Mouse (Mus musculus): ENCODE data around the gene Ahsa1. TPM values are rescaled to one million over a fixed set of nuclear protein-coding genes. Genes with fewer than 3 reads are reported as not detected.

The Ahsa1 gene
- total RNA-seq, 1 experiment, result 305 TPM

DNA sequence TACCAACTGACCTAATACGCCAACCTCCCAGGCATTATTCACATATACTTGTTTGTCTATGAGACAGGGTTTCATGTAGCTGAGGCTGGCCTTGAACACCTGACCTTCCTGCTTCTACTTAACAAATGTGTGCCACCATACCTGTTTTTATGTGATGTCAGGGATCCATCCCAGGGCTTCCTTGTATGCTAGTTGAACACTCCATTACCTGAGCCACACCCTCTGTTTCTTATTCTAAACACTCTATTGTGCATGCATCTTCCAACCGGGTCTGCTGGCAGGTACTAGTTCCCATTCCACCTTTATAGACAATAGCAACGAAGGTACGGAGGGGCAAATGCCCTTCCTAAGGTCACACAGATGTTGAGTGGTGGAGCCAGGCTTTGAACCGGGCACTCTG is 22.8 kb downstream of the Ahsa1 start:
- Histone ChIP-seq H3K4me1 (ENCODE audit: control insufficient read depth in 2 of 2, insufficient read depth in 2 of 2, low read length in 2 of 2, poor library complexity in 1 of 2) (peaks cover 0 to 19% of the 10 kb centered on the region in 2 experiments; a peak in 1 of 4 replicates), H3K9ac (ENCODE audit: insufficient read depth, low read depth, low read length, poor library complexity, severe bottlenecking) (no peak overlapping the region), H3K4me3 (ENCODE audit: insufficient read depth in 1 of 2, low read depth in 1 of 2, low read length in 2 of 2, poor library complexity in 1 of 2, severe bottlenecking in 1 of 2) (no peak overlapping the region), H3K36me3 (ENCODE audit: control insufficient read depth, insufficient read depth, low read length, poor library complexity, severe bottlenecking) (no peaks in the 10 kb centered on the region), H3K27ac (ENCODE audit: insufficient read depth, low read depth, low read length, poor library complexity, severe bottlenecking) (no peak overlapping the region), H3K9me3 (ENCODE audit: control insufficient read depth, insufficient read depth, low read depth, low read length) (no peaks in the 10 kb centered on the region)
- in situ Hi-C loops (cut with MboI; ENCODE audit: low sequenced_read_pairs in 2 of 2, unreplicated experiment in 2 of 2), result no loop called here
- TF ChIP-seq CHD2 (IDR thresholded peaks at IDR 0.05; ENCODE audit: low read depth, low read length) (no peak), ZNF384 (IDR thresholded peaks at IDR 0.05; ENCODE audit: low read depth, low read length) (no peak), MAFK (IDR thresholded peaks at IDR 0.05; ENCODE audit: insufficient read depth, low read depth, low read length) (no peak), HCFC1 (IDR thresholded peaks at IDR 0.05; ENCODE audit: borderline replicate concordance, insufficient read depth, low read length) (no peak), ZC3H11A (IDR thresholded peaks at IDR 0.05; ENCODE audit: borderline replicate concordance, low read depth, low read length) (no peak)
- DNase-seq (ENCODE audit: low read depth, low spot score), result no peak

DNA sequence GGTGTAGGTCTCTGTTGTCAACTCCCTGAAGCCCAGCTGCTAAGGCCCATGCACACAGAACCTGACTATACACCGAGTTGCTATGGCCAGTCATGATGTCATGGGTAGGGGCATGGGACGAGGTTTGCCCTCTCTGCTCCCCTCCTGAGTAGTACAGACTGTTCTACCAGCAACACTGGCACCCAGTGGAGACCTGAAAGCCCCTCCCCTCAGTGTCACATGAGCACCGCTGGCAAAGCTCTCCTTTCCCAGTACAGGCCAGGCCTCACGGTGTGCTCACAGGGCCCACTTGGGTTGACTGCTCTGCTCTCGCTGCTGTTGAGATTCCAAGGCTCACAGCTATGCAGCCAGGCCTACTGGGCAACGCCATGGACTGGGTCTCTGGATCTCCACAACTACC is 27.7 kb downstream of the Ahsa1 start:
- H3K9ac ChIP-seq (ENCODE audit: insufficient read depth, low read depth, low read length, poor library complexity, severe bottlenecking), result no peak overlapping the region
- in situ Hi-C loops (cut with MboI; ENCODE audit: low sequenced_read_pairs in 2 of 2, unreplicated experiment in 2 of 2), result no loop called here
- H3K36me3 ChIP-seq (ENCODE audit: control insufficient read depth, insufficient read depth, low read length, poor library complexity, severe bottlenecking), result no peaks in the 10 kb centered on the region
- DNase-seq (ENCODE audit: low read depth, low spot score), result no peak
- H3K4me1 ChIP-seq (ENCODE audit: control insufficient read depth in 2 of 2, insufficient read depth in 2 of 2, low read length in 2 of 2, poor library complexity in 1 of 2), result peaks cover 0 to 18% of the 10 kb centered on the region in 2 experiments; a peak in 1 of 4 replicates
- H3K27ac ChIP-seq (ENCODE audit: insufficient read depth, low read depth, low read length, poor library complexity, severe bottlenecking), result no peak overlapping the region
- no peaks in the 10 kb centered on the region for H3K9me3 ChIP-seq (ENCODE audit: control insufficient read depth, insufficient read depth, low read depth, low read length)
- no peak overlapping the region for H3K4me3 ChIP-seq (ENCODE audit: insufficient read depth in 1 of 2, low read depth in 1 of 2, low read length in 2 of 2, poor library complexity in 1 of 2, severe bottlenecking in 1 of 2)
- TF ChIP-seq ZC3H11A (IDR thresholded peaks at IDR 0.05; ENCODE audit: borderline replicate concordance, low read depth, low read length) (no peak), ZNF384 (IDR thresholded peaks at IDR 0.05; ENCODE audit: low read depth, low read length) (no peak), MAFK (IDR thresholded peaks at IDR 0.05; ENCODE audit: insufficient read depth, low read depth, low read length) (no peak), CHD2 (IDR thresholded peaks at IDR 0.05; ENCODE audit: low read depth, low read length) (no peak), HCFC1 (IDR thresholded peaks at IDR 0.05; ENCODE audit: borderline replicate concordance, insufficient read depth, low read length) (no peak)

DNA sequence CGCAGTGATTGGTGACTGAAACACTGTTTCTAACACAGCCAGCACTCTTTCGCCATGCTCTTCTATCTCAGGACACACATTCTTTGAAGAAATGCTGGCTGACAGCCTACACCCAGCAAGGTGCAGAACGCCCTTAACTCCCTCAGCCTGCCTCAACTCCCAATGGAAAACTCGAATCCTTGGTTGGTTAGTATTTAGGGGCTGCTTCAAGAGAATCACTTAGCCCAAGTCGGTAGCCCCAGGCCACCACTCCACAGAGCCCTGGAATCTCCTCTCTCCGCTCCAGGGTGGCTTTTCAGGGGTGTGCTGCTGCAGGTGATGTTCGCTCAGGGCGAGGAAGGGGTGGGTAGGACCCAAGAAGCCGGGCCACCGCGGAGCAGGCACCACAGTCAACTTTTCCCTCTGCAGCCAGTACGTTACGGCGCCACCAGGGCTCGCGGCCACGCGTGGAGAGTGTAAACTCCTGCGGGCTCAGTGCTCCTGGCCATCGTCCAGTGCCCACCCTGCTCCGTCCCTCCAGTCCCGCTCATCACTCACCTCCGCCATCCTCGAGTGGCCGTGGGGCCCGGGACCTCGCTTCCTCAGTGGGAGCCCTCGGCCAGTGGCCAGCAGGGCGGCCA is 32.9 kb downstream of the Ahsa1 start:
- Histone ChIP-seq H3K9me3 (ENCODE audit: control insufficient read depth, insufficient read depth, low read depth, low read length) (no peaks in the 10 kb centered on the region), H3K36me3 (ENCODE audit: control insufficient read depth, insufficient read depth, low read length, poor library complexity, severe bottlenecking) (no peaks in the 10 kb centered on the region), H3K4me3 (ENCODE audit: insufficient read depth in 1 of 2, low read depth in 1 of 2, low read length in 2 of 2, poor library complexity in 1 of 2, severe bottlenecking in 1 of 2) (peak overlapping the region; percentile 80 to 98), H3K9ac (ENCODE audit: insufficient read depth, low read depth, low read length, poor library complexity, severe bottlenecking) (peak overlapping the region; percentile 66), H3K4me1 (ENCODE audit: control insufficient read depth in 2 of 2, insufficient read depth in 2 of 2, low read length in 2 of 2, poor library complexity in 1 of 2) (peaks cover 0 to 3% of the 10 kb centered on the region in 2 experiments; a peak in 1 of 4 replicates), H3K27ac (ENCODE audit: insufficient read depth, low read depth, low read length, poor library complexity, severe bottlenecking) (no peak overlapping the region)
- in situ Hi-C loops (cut with MboI; ENCODE audit: low sequenced_read_pairs in 2 of 2, unreplicated experiment in 2 of 2), result no loop called here
- TF ChIP-seq HCFC1 (IDR thresholded peaks at IDR 0.05; ENCODE audit: borderline replicate concordance, insufficient read depth, low read length), result no peak
- no peak for TF ChIP-seq ZC3H11A (IDR thresholded peaks at IDR 0.05; ENCODE audit: borderline replicate concordance, low read depth, low read length)
- DNase-seq (ENCODE audit: low read depth, low spot score), result no peak

DNA sequence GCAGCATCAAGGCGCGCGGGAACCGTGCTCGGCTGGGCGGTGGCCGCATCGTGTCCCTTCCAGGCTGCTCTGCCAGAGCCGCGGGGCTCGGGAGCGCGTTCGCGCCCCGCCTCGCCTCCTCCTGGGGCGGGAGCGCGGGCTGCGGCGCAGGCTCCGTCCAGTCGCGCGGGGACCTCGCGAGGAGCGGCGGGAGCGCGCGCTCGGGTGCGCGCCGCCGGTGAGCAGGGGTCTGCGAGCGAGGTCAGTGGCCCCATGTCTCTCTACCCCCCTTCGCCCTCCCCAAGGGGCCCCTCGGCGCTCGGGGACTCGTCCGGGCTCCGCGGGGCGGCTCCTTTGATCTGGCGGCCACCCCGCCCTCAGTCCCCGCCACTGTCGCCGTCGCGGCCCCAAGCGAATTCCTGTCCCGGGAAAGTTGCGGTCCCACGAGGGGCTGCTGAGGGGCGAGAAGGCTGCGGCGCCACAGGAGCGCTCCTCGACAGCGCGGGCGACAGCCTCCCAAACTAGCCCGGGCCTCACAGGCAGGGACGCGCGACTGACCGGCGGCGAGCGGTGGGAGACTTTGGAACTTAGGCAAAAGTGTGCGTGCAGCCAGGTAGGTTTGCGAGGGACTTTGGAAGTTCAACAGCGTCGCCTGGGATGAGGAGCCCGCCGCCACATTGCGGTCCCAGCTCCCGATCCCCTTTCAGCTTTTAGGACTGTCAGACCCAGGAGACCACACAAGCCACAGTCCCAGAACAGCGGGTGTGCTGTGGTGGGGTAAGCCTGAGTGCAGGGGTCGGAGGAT is 33.6 kb downstream of the Ahsa1 start, which contains the start of gene Ism2:
TSS of gene Ism2 (minus strand) at position 49 of the 784 bp plus-strand sequence.
- no peaks in the 10 kb centered on the region for H3K36me3 ChIP-seq (ENCODE audit: control insufficient read depth, insufficient read depth, low read length, poor library complexity, severe bottlenecking)
- 0 out of 2 replicates have a peak, but pooled peaks have one; percentile 35 for TF ChIP-seq CHD2 (IDR thresholded peaks at IDR 0.05; ENCODE audit: low read depth, low read length)
- TF ChIP-seq ZC3H11A (IDR thresholded peaks at IDR 0.05; ENCODE audit: borderline replicate concordance, low read depth, low read length), result no peak
- 0 out of 4 replicates have a peak, but pooled peaks cover 0 to 3% of the 10 kb centered on the region in 2 experiments for H3K4me1 ChIP-seq (ENCODE audit: control insufficient read depth in 2 of 2, insufficient read depth in 2 of 2, low read length in 2 of 2, poor library complexity in 1 of 2)
- no peaks in the 10 kb centered on the region for H3K9me3 ChIP-seq (ENCODE audit: control insufficient read depth, insufficient read depth, low read depth, low read length)
- H3K27ac ChIP-seq (ENCODE audit: insufficient read depth, low read depth, low read length, poor library complexity, severe bottlenecking), result no peak within 1 kb of the TSS
- in situ Hi-C loops (cut with MboI; ENCODE audit: low sequenced_read_pairs in 2 of 2, unreplicated experiment in 2 of 2), result no loop called here
- H3K9ac ChIP-seq (ENCODE audit: insufficient read depth, low read depth, low read length, poor library complexity, severe bottlenecking), result peak within 1 kb of the TSS; percentile 66
- peak within 1 kb of the TSS; percentile 80 to 98 for H3K4me3 ChIP-seq (ENCODE audit: insufficient read depth in 1 of 2, low read depth in 1 of 2, low read length in 2 of 2, poor library complexity in 1 of 2, severe bottlenecking in 1 of 2)
- no peak for DNase-seq (ENCODE audit: low read depth, low spot score)

Measured in ES-E14 (cell line).